Mouse (Mus musculus) hindbrain, embryonic 11.5 days (tissue): ENCODE results near the gene 1600014C10Rik. TPM values are rescaled to one million over a fixed set of nuclear protein-coding genes. Genes with fewer than 3 reads are reported as not detected.

Source experiments
- ATAC-seq: fragments of 200-750 bp; cut with Nextera tagmentation; 2 replicates; pipeline ENCODE4 v1.8.0; 2017; ENCODE audit warnings: mild to moderate bottlenecking, moderate TSS enrichment, moderate library complexity; ENCODE audit not compliant: low FRiP score
- DNase-seq: peaks from one replicate; pipeline ENCODE4 v3.0.0-alpha.2; 2015; ENCODE audit warnings: low spot score
- H3K27ac ChIP-seq: fragments of 300-500 bp; sonication (generic); 2 replicates; pipeline ENCODE4 v1.5.1; 2014; ENCODE audit warnings: mild to moderate bottlenecking, low read depth, low read length
- H3K27me3 ChIP-seq: fragments of 300-500 bp; sonication (generic); 2 replicates; pipeline ENCODE4 v1.6.1; 2014; ENCODE audit warnings: mild to moderate bottlenecking, low read length, moderate library complexity, mixed read lengths; ENCODE audit not compliant: control insufficient read depth, insufficient read depth
- H3K36me3 ChIP-seq: fragments of 300-500 bp; sonication (generic); 2 replicates; pipeline ENCODE4 v1.6.1; 2014; ENCODE audit warnings: mild to moderate bottlenecking, low read length, moderate library complexity, mixed read lengths; ENCODE audit not compliant: control insufficient read depth, insufficient read depth
- H3K4me1 ChIP-seq: fragments of 300-500 bp; sonication (generic); replicated peaks from 2 replicates; pipeline ENCODE4 v1.6.1; 2014; ENCODE audit warnings: low read length, mixed read lengths; ENCODE audit not compliant: control insufficient read depth, insufficient read depth
- H3K4me2 ChIP-seq: fragments of 300-500 bp; sonication (generic); replicated peaks from 2 replicates; pipeline ENCODE4 v1.6.1; 2014; ENCODE audit warnings: mild to moderate bottlenecking, low read depth, low read length
- H3K4me3 ChIP-seq: fragments of 300-500 bp; sonication (generic); 2 replicates; pipeline ENCODE4 v1.5.1; 2014; ENCODE audit warnings: low read depth, low read length
- H3K9ac ChIP-seq: fragments of 300-500 bp; sonication (generic); 2 replicates; pipeline ENCODE4 v1.6.1; 2014; ENCODE audit warnings: low read depth, low read length
- H3K9me3 ChIP-seq: fragments of 300-500 bp; sonication (generic); 2 replicates; pipeline ENCODE4 v1.6.1; 2016; ENCODE audit warnings: low read length; ENCODE audit not compliant: control insufficient read depth
- WGBS: fragments of 180-500 bp; shearing (Covaris S2); extraction: QIAGEN DNeasy Blood & Tissue Kit; methylation state at CpG from one replicate; pipeline ENCODE4 v1.1.7; 2014; 5-methylcytosine and 5-hydroxymethylcytosine counted together
- polyA plus RNA-seq: library from polyadenylated mRNA; unstranded; fragments of >200 nt; fragmentation: Nextera tagmentation; extraction: Ambion mirVana; gene quantifications from 2 replicates; pipeline ENCODE4 v1.2.1, GENCODE M21; 2014

1600014C10Rik gene
- polyA plus RNA-seq, 1 experiment from 2014 or later, result 14.7 TPM

- H3K27ac ChIP-seq, result no peak overlapping the region
- no peak overlapping the region for H3K9ac ChIP-seq
- H3K4me2 ChIP-seq, result no peak overlapping the region
- H3K27me3 ChIP-seq, result no peaks in the 10 kb centered on the region
- H3K4me1 ChIP-seq, result no peaks in the 10 kb centered on the region
- no peak overlapping the region for H3K4me3 ChIP-seq
- H3K9me3 ChIP-seq, result no peaks in the 10 kb centered on the region
- 67% methylated on average over 5 of the region's 5 CpGs for WGBS
- H3K36me3 ChIP-seq, result no peaks in the 10 kb centered on the region
- ATAC-seq, result no peak
- no peak for DNase-seq
Measured at GRCm38 (mm10) chr7:38217417-38218171, 34.6 kb downstream of the 1600014C10Rik start.

- no peaks in the 10 kb centered on the region for H3K4me1 ChIP-seq
- H3K36me3 ChIP-seq, result no peaks in the 10 kb centered on the region
- H3K4me2 ChIP-seq, result no peak overlapping the region
- H3K4me3 ChIP-seq, result no peak overlapping the region
- no peak overlapping the region for H3K9ac ChIP-seq
- H3K27ac ChIP-seq, result no peak overlapping the region
- no peak for ATAC-seq
- H3K9me3 ChIP-seq, result no peaks in the 10 kb centered on the region
- 79% methylated on average over 8 of the region's 8 CpGs for WGBS
- no peaks in the 10 kb centered on the region for H3K27me3 ChIP-seq
- no peak for DNase-seq
Measured at GRCm38 (mm10) chr7:38218631-38219367, 35.8 kb downstream of the 1600014C10Rik start.

GRCm38 (mm10) chr7:38219526-38219925 is 36.5 kb downstream of the 1600014C10Rik start:
- no peaks in the 10 kb centered on the region for H3K27me3 ChIP-seq
- WGBS, result 87% methylated on average over 4 of the region's 4 CpGs
- H3K27ac ChIP-seq, result no peak overlapping the region
- ATAC-seq (no peak), DNase-seq (no peak)
- H3K4me3 ChIP-seq, result no peak overlapping the region
- H3K36me3 ChIP-seq, result no peaks in the 10 kb centered on the region
- no peaks in the 10 kb centered on the region for H3K4me1 ChIP-seq
- no peak overlapping the region for H3K4me2 ChIP-seq
- no peak overlapping the region for H3K9ac ChIP-seq
- no peaks in the 10 kb centered on the region for H3K9me3 ChIP-seq

- no peak for ATAC-seq
Measured at GRCm38 (mm10) chr7:38220866-38221265, 37.8 kb downstream of the 1600014C10Rik start.

GRCm38 (mm10) chr7:38224577-38225369 is 41.8 kb downstream of the 1600014C10Rik start:
- Histone ChIP-seq H3K27ac (no peak overlapping the region), H3K9ac (no peak overlapping the region), H3K36me3 (no peaks in the 10 kb centered on the region), H3K9me3 (no peaks in the 10 kb centered on the region), H3K4me1 (no peaks in the 10 kb centered on the region; the same call in none of the 2 replicates), H3K27me3 (no peaks in the 10 kb centered on the region), H3K4me3 (no peak overlapping the region), H3K4me2 (no peak overlapping the region)
- ATAC-seq (no peak), DNase-seq (no peak)
- 82% methylated on average over 13 of the region's 13 CpGs for WGBS

More at GRCm38 (mm10) chr7:38220866-38221265, 37.8 kb downstream of the 1600014C10Rik start:
- Histone ChIP-seq H3K27ac (no peak overlapping the region), H3K9ac (no peak overlapping the region), H3K4me3 (no peak overlapping the region), H3K27me3 (no peaks in the 10 kb centered on the region), H3K9me3 (no peaks in the 10 kb centered on the region), H3K36me3 (no peaks in the 10 kb centered on the region), H3K4me2 (no peak overlapping the region), H3K4me1 (no peaks in the 10 kb centered on the region)
- DNase-seq, result no peak
- WGBS, result 94% methylated on average over 7 of the region's 7 CpGs

GRCm38 (mm10) chr7:38226226-38226625 is 43.2 kb downstream of the 1600014C10Rik start:
- no peaks in the 10 kb centered on the region for H3K36me3 ChIP-seq
- H3K4me2 ChIP-seq, result no peak overlapping the region
- no peak overlapping the region for H3K9ac ChIP-seq
- no peak overlapping the region for H3K4me3 ChIP-seq
- no peaks in the 10 kb centered on the region for H3K27me3 ChIP-seq
- ATAC-seq (no peak), DNase-seq (no peak)
- H3K4me1 ChIP-seq, result no peaks in the 10 kb centered on the region; the same call in none of the 2 replicates
- 81% methylated on average over 2 of the region's 2 CpGs for WGBS
- H3K9me3 ChIP-seq, result no peaks in the 10 kb centered on the region
- H3K27ac ChIP-seq, result no peak overlapping the region

- ATAC-seq (peak; percentile 81), DNase-seq (peak; percentile 55)
- H3K27me3 ChIP-seq, result no peaks in the 10 kb centered on the region
- H3K36me3 ChIP-seq, result no peaks in the 10 kb centered on the region
- no peaks in the 10 kb centered on the region for H3K9me3 ChIP-seq
- WGBS, result under 1% methylated on average over 25 of the region's 25 CpGs
- H3K4me2 ChIP-seq, result peak overlapping the region; percentile 87
- H3K27ac ChIP-seq, result no peak overlapping the region
- peak overlapping the region; percentile 54 for H3K4me3 ChIP-seq
- H3K4me1 ChIP-seq, result no peaks in the 10 kb centered on the region; the same call in none of the 2 replicates
- peak overlapping the region; percentile 47; the same call in 1 of the 2 replicates for H3K9ac ChIP-seq
Measured at GRCm38 (mm10) chr7:38227181-38227899, 44.3 kb downstream of the 1600014C10Rik start.

- H3K27ac ChIP-seq, result no peak within 1 kb of the TSS
- WGBS, result under 1% methylated on average over 36 of the region's 36 CpGs
- peak; percentile 96 for ATAC-seq
Measured at GRCm38 (mm10) chr7:38227900-38228298, 44.9 kb downstream of the 1600014C10Rik start, which contains the start of gene Plekhf1. Plekhf1 (minus strand) TSS chr7:38228016.

More at GRCm38 (mm10) chr7:38227900-38228298, 44.9 kb downstream of the 1600014C10Rik start, which contains the start of gene Plekhf1:
- no peaks in the 10 kb centered on the region; the same call in none of the 2 replicates for H3K4me1 ChIP-seq
- H3K4me3 ChIP-seq, result peak within 1 kb of the TSS; percentile 54
- H3K36me3 ChIP-seq, result no peaks in the 10 kb centered on the region
- H3K9ac ChIP-seq, result peak within 1 kb of the TSS; percentile 47; the same call in 1 of the 2 replicates
- no peaks in the 10 kb centered on the region for H3K27me3 ChIP-seq
- H3K4me2 ChIP-seq, result peak within 1 kb of the TSS; percentile 87
- no peaks in the 10 kb centered on the region for H3K9me3 ChIP-seq
- DNase-seq, result peak; percentile 92
